15 mouse cellular contexts compared by ENCODE assay signal in the genomic region with DNA sequence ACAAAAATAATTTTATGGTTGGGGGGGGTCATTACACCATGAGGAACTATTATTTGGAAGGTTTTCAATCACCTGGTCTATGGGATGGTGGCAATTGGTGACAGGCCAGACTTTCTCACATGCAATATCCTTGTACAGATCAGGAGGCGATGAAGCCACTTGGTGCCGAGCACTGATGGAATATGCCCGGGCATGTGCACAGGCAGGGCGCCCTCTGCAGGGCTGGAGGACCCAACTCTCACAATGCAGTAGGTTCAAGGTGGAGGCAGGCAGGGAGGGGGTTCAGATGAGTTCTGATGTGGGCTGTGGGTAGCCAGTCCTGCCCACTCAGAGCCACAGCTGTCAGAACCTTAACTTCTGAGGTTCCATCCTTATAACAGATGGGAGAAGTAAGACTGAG. TPM values are rescaled to one million over a fixed set of nuclear protein-coding genes. Genes with fewer than 3 reads are reported as not detected.
DNase-seq lines count a peak whose midpoint lies in the region; ATAC-seq and TF ChIP-seq lines count a peak whose summit lies in the region.
"Had no signal": no experiment of that assay in that cellular context is flagged by ENCODE, and none has a peak within 500 bp of the region (broad histone marks: within the 10 kb centered on the region; RNA-seq: fewer than 3 reads in every experiment).

No protein-coding gene starts in this region.

- no peak for DNase-seq in testis, postnatal 10 days (ENCODE audit: low spot score)
- DNase-seq in G1E (ENCODE audit: low spot score), result peak; percentile 12
- DNase-seq in stomach, postnatal 0 days (ENCODE audit: low spot score), result no peak
- DNase-seq in ovary, postnatal 14 days (ENCODE audit: low spot score), result no peak
- DNase-seq: adrenal gland, postnatal 25 days; cerebellum, adult 11 months; heart, adult 18-20 months; layer of hippocampus, postnatal 36 days; spleen, adult 18-20 months had no signal

- ATAC-seq in intestine, postnatal 0 days, result no peak
- ATAC-seq in intestine, embryonic 15.5 days, result no peak
- ATAC-seq in G1E (ENCODE audit: extremely low read depth, insufficient number of reproducible peaks, low FRiP score, poor library complexity, severe bottlenecking), result no peak
- ATAC-seq in stomach, postnatal 0 days (ENCODE audit: low FRiP score, low TSS enrichment), result no peak
- ATAC-seq in heart, embryonic 12.5 days (ENCODE audit: insufficient number of reproducible peaks, low FRiP score), result no peak

- no peak for TF ChIP-seq EP300 in stomach, postnatal 0 days (optimal IDR thresholded peaks at IDR 0.05)

- WGBS in intestine, postnatal 0 days, result 72% methylated on average over 4 of the region's 4 CpGs
- WGBS in intestine, embryonic 15.5 days, result 77% methylated on average over 4 of the region's 4 CpGs
- WGBS in stomach, postnatal 0 days, result 83% methylated on average over 4 of the region's 4 CpGs
- whole genome bisulfite sequencing in heart, embryonic 12.5 days, result 70% methylated on average over 4 of the region's 4 CpGs

- H3K9me3 ChIP-seq in intestine, postnatal 0 days (ENCODE audit: control insufficient read depth), result no peaks in the 10 kb centered on the region
- no peaks in the 10 kb centered on the region for H3K9me3 ChIP-seq in intestine, embryonic 15.5 days
- H3K9me3 ChIP-seq in G1E (replicated peaks), result no peaks in the 10 kb centered on the region
- no peaks in the 10 kb centered on the region for H3K9me3 ChIP-seq in stomach, postnatal 0 days (ENCODE audit: control insufficient read depth, low read length)
- H3K9me3 ChIP-seq in heart, embryonic 12.5 days (replicated peaks), result no peaks in the 10 kb centered on the region

- no peaks in the 10 kb centered on the region for H3K4me1 ChIP-seq in intestine, postnatal 0 days (replicated peaks; ENCODE audit: control insufficient read depth, insufficient read depth, low read length)
- no peaks in the 10 kb centered on the region for H3K4me1 ChIP-seq in intestine, embryonic 15.5 days (replicated peaks)
- no peaks in the 10 kb centered on the region; the same call in 1 of the 2 replicates for H3K4me1 ChIP-seq in testis, adult 2 months (ENCODE audit: control insufficient read depth, insufficient read depth, low read length)
- H3K4me1 ChIP-seq in G1E (ENCODE audit: insufficient read depth, low read depth, low read length), result peaks cover 3% of the 10 kb centered on the region; the same call in 1 of the 2 replicates
- no peaks in the 10 kb centered on the region for H3K4me1 ChIP-seq in stomach, postnatal 0 days (replicated peaks; ENCODE audit: control insufficient read depth, insufficient read depth)
- H3K4me1 ChIP-seq in heart, embryonic 12.5 days (replicated peaks), result peaks cover 11% of the 10 kb centered on the region; the same call in 1 of the 2 replicates

- no peak overlapping the region for H3K9ac ChIP-seq in intestine, postnatal 0 days (ENCODE audit: low read depth, low read length)
- no peak overlapping the region for H3K9ac ChIP-seq in intestine, embryonic 15.5 days
- no peak overlapping the region for H3K9ac ChIP-seq in stomach, postnatal 0 days (ENCODE audit: low read length)
- no peak overlapping the region for H3K9ac ChIP-seq in heart, embryonic 12.5 days

- TF ChIP-seq POLR2A in testis, adult 2 months (IDR thresholded peaks at IDR 0.05; ENCODE audit: control insufficient read depth, low read depth, low read length), result no peak

- H3K27me3 ChIP-seq in intestine, postnatal 0 days (replicated peaks; ENCODE audit: control insufficient read depth, insufficient read depth, low read length), result no peaks in the 10 kb centered on the region
- no peaks in the 10 kb centered on the region for H3K27me3 ChIP-seq in intestine, embryonic 15.5 days (replicated peaks)
- no peaks in the 10 kb centered on the region for H3K27me3 ChIP-seq in testis, adult 2 months (ENCODE audit: control insufficient read depth, insufficient read depth, low read length)
- H3K27me3 ChIP-seq in G1E (ENCODE audit: insufficient read depth, low read length), result peaks cover 8% of the 10 kb centered on the region; the same call in 1 of the 2 replicates
- no peaks in the 10 kb centered on the region for H3K27me3 ChIP-seq in stomach, postnatal 0 days (ENCODE audit: control insufficient read depth, insufficient read depth, low read length)
- peaks cover 9% of the 10 kb centered on the region for H3K27me3 ChIP-seq in heart, embryonic 12.5 days (replicated peaks)

- H3K36me3 ChIP-seq in intestine, postnatal 0 days (ENCODE audit: control insufficient read depth, insufficient read depth), result no peaks in the 10 kb centered on the region
- H3K36me3 ChIP-seq in intestine, embryonic 15.5 days, result no peaks in the 10 kb centered on the region
- no peaks in the 10 kb centered on the region for H3K36me3 ChIP-seq in testis, adult 2 months (ENCODE audit: control insufficient read depth, insufficient read depth, low read length)
- H3K36me3 ChIP-seq in G1E (replicated peaks), result no peaks in the 10 kb centered on the region
- H3K36me3 ChIP-seq in stomach, postnatal 0 days (ENCODE audit: control insufficient read depth, insufficient read depth, low read length), result no peaks in the 10 kb centered on the region
- H3K36me3 ChIP-seq in heart, embryonic 12.5 days, result no peaks in the 10 kb centered on the region

- no peak overlapping the region for H3K4me2 ChIP-seq in intestine, postnatal 0 days (replicated peaks; ENCODE audit: low read depth)
- H3K4me2 ChIP-seq in intestine, embryonic 15.5 days (replicated peaks), result no peak overlapping the region
- H3K4me2 ChIP-seq in stomach, postnatal 0 days (replicated peaks; ENCODE audit: low read depth), result no peak overlapping the region
- H3K4me2 ChIP-seq in heart, embryonic 12.5 days, result no peak overlapping the region

- no peak overlapping the region for H3K4me3 ChIP-seq in intestine, postnatal 0 days (ENCODE audit: low read depth, low read length)
- no peak overlapping the region for H3K4me3 ChIP-seq in intestine, embryonic 15.5 days (replicated peaks)
- no peak overlapping the region for H3K4me3 ChIP-seq in testis, adult 2 months (ENCODE audit: control insufficient read depth, low read depth, low read length)
- no peak overlapping the region for H3K4me3 ChIP-seq in G1E (ENCODE audit: low read depth, low read length)
- no peak overlapping the region for H3K4me3 ChIP-seq in stomach, postnatal 0 days (ENCODE audit: low read depth, low read length)
- no peak overlapping the region for H3K4me3 ChIP-seq in heart, embryonic 12.5 days

- TF ChIP-seq CTCF in intestine, postnatal 0 days (IDR thresholded peaks at IDR 0.05; ENCODE audit: low read depth), result peak; percentile 68
- TF ChIP-seq CTCF in testis, adult 2 months (IDR thresholded peaks at IDR 0.05; ENCODE audit: control insufficient read depth, insufficient read depth, insufficient replicate concordance, low read depth, low read length), result peak; percentile 63; the same call in 1 of the 2 replicates
- no peak for TF ChIP-seq CTCF in G1E (IDR thresholded peaks at IDR 0.05; ENCODE audit: low read depth, low read length)
- peak; percentile 40 for TF ChIP-seq CTCF in stomach, postnatal 0 days (IDR thresholded peaks at IDR 0.05; ENCODE audit: low read depth)

- H3K27ac ChIP-seq in intestine, postnatal 0 days (ENCODE audit: low read depth, low read length), result no peak overlapping the region
- H3K27ac ChIP-seq in intestine, embryonic 15.5 days, result no peak overlapping the region
- no peak overlapping the region for H3K27ac ChIP-seq in testis, adult 2 months (ENCODE audit: control insufficient read depth, insufficient read depth, low read depth, low read length)
- H3K27ac ChIP-seq in stomach, postnatal 0 days (replicated peaks), result no peak overlapping the region
- H3K27ac ChIP-seq in heart, embryonic 12.5 days (ENCODE audit: poor library complexity, severe bottlenecking), result no peak overlapping the region

RNA-seq across cellular contexts. Expression of gene Otog, which starts 11.1 kb away (rescaled TPM):
- polyA plus RNA-seq in intestine, postnatal 0 days (2015; fragmentation: Nextera tagmentation; extraction: Ambion mirVana), result not detected in 2 replicates
- polyA plus RNA-seq in intestine, embryonic 15.5 days (2015; fragmentation: Nextera tagmentation; extraction: Ambion mirVana), result 0.08 TPM in 2 replicates
- polyA plus RNA-seq in testis, adult 2 months (2012; rRNA removed), result 0.71 and 0.77 TPM in 2 replicates
- total RNA-seq in G1E (2014; fragmentation: Nextera tagmentation) (not detected in 2 replicates), G1E (2017) (0.05 and 0.06 TPM in 2 replicates)
- not detected in 2 replicates for polyA plus RNA-seq in G1E (2012)
- 0.01 TPM in 1 of 2 replicates, not detected in the other for polyA plus RNA-seq in stomach, postnatal 0 days (2015; fragmentation: Nextera tagmentation; extraction: Ambion mirVana)
- not detected in 2 replicates for polyA plus RNA-seq in heart, embryonic 12.5 days (2016; fragmentation: Nextera tagmentation; extraction: Ambion mirVana)
- total RNA-seq: heart, postnatal 25 days; megakaryocyte progenitor cell, adult 5-6 weeks had no signal

RNA-seq across cellular contexts. Expression of gene Ush1c, which starts 13.5 kb away (rescaled TPM):
- 132 and 142 TPM in 2 replicates for polyA plus RNA-seq in intestine, postnatal 0 days (2015; fragmentation: Nextera tagmentation; extraction: Ambion mirVana)
- 64.2 and 66.5 TPM in 2 replicates for polyA plus RNA-seq in intestine, embryonic 15.5 days (2015; fragmentation: Nextera tagmentation; extraction: Ambion mirVana)
- polyA plus RNA-seq in testis, adult 2 months (2012; rRNA removed), result 2.8 and 3.0 TPM in 2 replicates
- total RNA-seq in G1E (2014; fragmentation: Nextera tagmentation) (not detected in 2 replicates), G1E (2017) (not detected in 2 replicates)
- polyA plus RNA-seq in G1E (2012), result not detected in 2 replicates
- polyA plus RNA-seq in stomach, postnatal 0 days (2015; fragmentation: Nextera tagmentation; extraction: Ambion mirVana), result 1.4 and 2.1 TPM in 2 replicates
- polyA plus RNA-seq in heart, embryonic 12.5 days (2016; fragmentation: Nextera tagmentation; extraction: Ambion mirVana), result 2.3 and 2.4 TPM in 2 replicates
- total RNA-seq: megakaryocyte progenitor cell, adult 5-6 weeks had no signal

Comparison
In these comparisons a context has a peak if more than half of its experiments do, and no peak if none do; other contexts are left out.
1. RNA of gene Ush1c, which starts 13.5 kb away (polyA plus RNA-seq): 132 to 142 TPM in intestine, postnatal 0 days and 64.2 to 66.5 TPM in intestine, embryonic 15.5 days; 2.8 to 3.0 TPM in testis, adult 2 months, 2.3 to 2.4 TPM in heart, embryonic 12.5 days, 1.4 to 2.1 TPM in stomach, postnatal 0 days and not detected in G1E; every median in the first group is over 10 times any median in the second.